Mouse (Mus musculus) neural tube, embryonic 14.5 days (tissue): ENCODE data around the gene Gmppb. TPM values are rescaled to one million over a fixed set of nuclear protein-coding genes. Genes with fewer than 3 reads are reported as not detected.

ENCODE experiments used
- ATAC-seq: fragments of 200-750 bp; cut with Nextera tagmentation; 2 replicates; pipeline ENCODE4 v1.8.0; 2017; ENCODE audit warnings: low read depth, mild to moderate bottlenecking, moderate TSS enrichment, moderate library complexity
- H3K27ac ChIP-seq: fragments of 300-500 bp; sonication (generic); 2 replicates; pipeline ENCODE4 v1.5.1; 2014; ENCODE audit warnings: low read depth, mild to moderate bottlenecking, control low read depth, low read length, moderate library complexity, mixed read lengths
- H3K27me3 ChIP-seq: fragments of 300-500 bp; sonication (generic); 2 replicates; pipeline ENCODE4 v1.6.1; 2014; ENCODE audit warnings: low read length; ENCODE audit not compliant: control insufficient read depth, insufficient read depth
- H3K36me3 ChIP-seq: fragments of 300-500 bp; sonication (generic); 2 replicates; pipeline ENCODE4 v1.6.1; 2014; ENCODE audit warnings: low read length, mixed read lengths; ENCODE audit not compliant: control insufficient read depth, insufficient read depth
- H3K4me1 ChIP-seq: fragments of 300-500 bp; sonication (generic); 2 replicates; pipeline ENCODE4 v1.6.1; 2014; ENCODE audit warnings: low read length; ENCODE audit not compliant: control insufficient read depth, insufficient read depth
- H3K4me2 ChIP-seq: fragments of 300-500 bp; sonication (generic); 2 replicates; pipeline ENCODE4 v1.6.1; 2014; ENCODE audit warnings: mild to moderate bottlenecking, low read depth, low read length, control low read depth
- H3K4me3 ChIP-seq: fragments of 300-500 bp; sonication (generic); 2 replicates; pipeline ENCODE4 v1.5.1; 2014; ENCODE audit warnings: low read depth, low read length, control low read depth, mixed read lengths
- H3K9ac ChIP-seq: fragments of 300-500 bp; sonication (generic); replicated peaks from 2 replicates; pipeline ENCODE4 v1.6.1; 2014; ENCODE audit warnings: low read depth, mild to moderate bottlenecking, control low read depth, low read length, mixed read lengths
- H3K9me3 ChIP-seq: fragments of 300-500 bp; sonication (generic); 2 replicates; pipeline ENCODE4 v1.6.1; 2016; ENCODE audit warnings: low read length; ENCODE audit not compliant: control insufficient read depth
- WGBS: fragments of 180-500 bp; shearing (Covaris S2); extraction: QIAGEN DNeasy Blood & Tissue Kit; methylation state at CpG from one replicate; pipeline ENCODE4 v1.1.7; 2014; 5-methylcytosine and 5-hydroxymethylcytosine counted together
- microRNA-seq: library from miRNA; unstranded; fragments of <30 nt; microRNA quantifications from one replicate; pipeline ENCODE4, GENCODE M21; 2016
- polyA plus RNA-seq: library from polyadenylated mRNA; unstranded; fragments of >200 nt; fragmentation: Nextera tagmentation; extraction: Ambion mirVana; gene quantifications from 2 replicates; pipeline ENCODE4 v1.2.1, GENCODE M21; 2014

Gmppb gene
- polyA plus RNA-seq, 1 experiment from 2014 or later, result 19.5 TPM

DNA sequence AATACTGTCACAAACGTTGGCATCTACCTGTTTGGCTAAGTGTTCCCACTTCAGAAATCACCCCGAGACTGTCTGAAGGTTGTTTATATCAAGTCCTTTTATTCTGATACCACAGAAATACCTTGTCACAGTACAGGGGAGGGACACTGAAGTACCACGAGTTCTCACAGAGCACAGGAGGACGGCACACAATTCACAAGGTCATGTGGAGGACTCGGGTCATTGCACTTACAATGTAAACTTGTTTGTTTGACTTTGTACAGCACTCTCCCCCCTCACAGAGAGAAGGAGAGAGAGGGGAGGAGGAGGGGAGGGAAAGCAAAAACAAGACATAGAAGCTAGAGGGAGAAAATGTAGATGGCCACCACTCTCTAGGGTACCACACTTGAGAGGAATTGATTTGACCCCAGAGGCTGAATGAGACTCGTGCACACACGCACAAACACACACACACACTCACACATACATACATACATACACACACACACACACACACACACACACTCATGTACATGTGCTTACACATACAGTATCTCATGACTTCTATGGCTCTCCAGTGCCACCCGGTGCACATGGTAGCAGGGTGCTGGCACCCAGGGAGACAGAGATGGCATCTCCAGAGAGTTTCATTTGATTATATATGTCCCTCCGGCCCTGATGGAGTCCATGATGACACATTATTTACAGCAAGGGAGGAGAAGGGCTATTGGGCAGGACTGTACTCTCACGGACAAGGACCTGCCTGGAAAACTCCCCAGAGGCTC is 47.1 kb downstream of the Gmppb start:
- Histone ChIP-seq H3K9ac (no peak overlapping the region), H3K27me3 (no peaks in the 10 kb centered on the region), H3K36me3 (peaks cover 28% of the 10 kb centered on the region), H3K4me2 (no peak overlapping the region), H3K4me1 (peaks cover 13% of the 10 kb centered on the region), H3K27ac (no peak overlapping the region), H3K4me3 (no peak overlapping the region), H3K9me3 (no peaks in the 10 kb centered on the region)
- 58% methylated on average over 10 of the region's 10 CpGs for WGBS
- ATAC-seq, result no peak

DNA sequence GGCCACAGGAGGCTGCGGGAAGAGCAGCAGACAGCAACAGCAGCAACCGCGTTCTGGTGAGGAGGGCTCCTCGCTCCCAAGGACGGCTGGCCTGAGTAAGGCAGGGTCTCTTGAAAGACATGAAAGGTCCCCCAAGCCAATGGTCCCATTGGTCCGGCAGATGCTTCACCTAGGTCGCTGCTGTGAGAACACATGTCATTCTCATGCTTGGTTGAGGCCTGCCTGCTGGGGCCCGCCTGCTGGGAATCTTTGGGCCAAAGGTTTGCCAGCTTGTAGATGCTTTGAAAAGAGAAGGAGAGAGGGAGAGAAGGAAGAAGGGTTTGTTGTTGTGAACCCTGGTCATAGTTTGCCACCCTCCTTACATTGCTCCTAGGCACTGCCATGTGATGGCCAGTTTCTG is 50.6 kb downstream of the Gmppb start:
- Histone ChIP-seq H3K9me3 (no peaks in the 10 kb centered on the region), H3K4me1 (peaks cover 10% of the 10 kb centered on the region), H3K27ac (no peak overlapping the region), H3K9ac (no peak overlapping the region), H3K4me2 (no peak overlapping the region), H3K4me3 (no peak overlapping the region), H3K27me3 (no peaks in the 10 kb centered on the region), H3K36me3 (peaks cover 21% of the 10 kb centered on the region)
- no peak for ATAC-seq
- WGBS, result 88% methylated on average over 8 of the region's 8 CpGs

Small RNA genes within 50 kb of the gene (microRNA-seq; reads per million reads assigned to microRNA genes)
- not detected for gene Mir7088

Other genes with a start within 250 kb of the Gmppb start
- gene Rbm6, start 176.0 kb upstream of the Gmppb start, polyA plus RNA-seq, result 87.1 and 96.0 TPM in 2 replicates
- 21.3 and 23.4 TPM in 2 replicates for gene Mon1a, start 161.1 kb upstream of the Gmppb start, polyA plus RNA-seq
- gene Mst1r, start 142.4 kb upstream of the Gmppb start, polyA plus RNA-seq, result 0.51 and 1.5 TPM in 2 replicates
- not detected in 2 replicates for gene Actl11, start 120.8 kb upstream of the Gmppb start, polyA plus RNA-seq
- gene Camkv, start 113.6 kb upstream of the Gmppb start, polyA plus RNA-seq, result 12.5 and 20.1 TPM in 2 replicates
- gene Traip, start 99.1 kb upstream of the Gmppb start, polyA plus RNA-seq, result 5.1 and 5.7 TPM in 2 replicates
- 2.0 and 8.2 TPM in 2 replicates for gene Uba7, start 73.7 kb upstream of the Gmppb start, polyA plus RNA-seq
- gene Gm20661, start 66.2 kb upstream of the Gmppb start, polyA plus RNA-seq, result 0.58 and 1.8 TPM in 2 replicates
- gene Inka1, start 63.4 kb upstream of the Gmppb start, polyA plus RNA-seq, result 10.4 and 19.5 TPM in 2 replicates
- 1.2 and 4.5 TPM in 2 replicates for gene Cdhr4, start 56.7 kb upstream of the Gmppb start, polyA plus RNA-seq
- 0.94 TPM in 1 of 2 replicates, not detected in the other for gene Gm20662, start 52.9 kb upstream of the Gmppb start, polyA plus RNA-seq
- gene Ip6k1, start 46.7 kb upstream of the Gmppb start, polyA plus RNA-seq, result 53.6 and 63.5 TPM in 2 replicates
- 2.8 and 3.5 TPM in 2 replicates for gene Amigo3, start 3.9 kb downstream of the Gmppb start, polyA plus RNA-seq
- 0.08 TPM in 1 of 2 replicates, not detected in the other for gene Mst1, start 31.2 kb downstream of the Gmppb start, polyA plus RNA-seq
- 47.7 and 55.7 TPM in 2 replicates for gene Rnf123, start 34.1 kb downstream of the Gmppb start, polyA plus RNA-seq
- 47.9 and 51.7 TPM in 2 replicates for gene Apeh, start 45.4 kb downstream of the Gmppb start, polyA plus RNA-seq
- 16.0 and 17.9 TPM in 2 replicates for gene Bsn, start 141.1 kb downstream of the Gmppb start, polyA plus RNA-seq
- gene Dag1, start 214.7 kb downstream of the Gmppb start, polyA plus RNA-seq, result 58.6 and 74.6 TPM in 2 replicates
- 130 and 165 TPM in 2 replicates for gene Nicn1, start 241.2 kb downstream of the Gmppb start, polyA plus RNA-seq
- gene Amt, start 247.6 kb downstream of the Gmppb start, polyA plus RNA-seq, result 24.7 and 27.9 TPM in 2 replicates